Mouse (Mus musculus) E14TG2a.4 (cell line): ENCODE measurements around the gene Cdsn.

Experiments
- H3K27me3 ChIP-seq: 2 replicates; pipeline ENCODE4 v1.6.1; 2014; ENCODE audit warnings: low read length, control low read depth; ENCODE audit not compliant: insufficient read depth
- H3K36me3 ChIP-seq: 2 replicates; pipeline ENCODE4 v1.6.1; 2014; ENCODE audit warnings: low read length, control low read depth; ENCODE audit not compliant: insufficient read depth
- H3K4me1 ChIP-seq: replicated peaks from 2 replicates; pipeline ENCODE4 v1.6.1; 2014; ENCODE audit warnings: low read depth, low read length, control low read depth
- H3K4me3 ChIP-seq: replicated peaks from 2 replicates; pipeline ENCODE4 v1.5.1; 2014; ENCODE audit warnings: mild to moderate bottlenecking, low read length
- H3K9me3 ChIP-seq: 2 replicates; pipeline ENCODE4 v1.6.1; 2014; ENCODE audit warnings: low read length, control low read depth
- CTCF ChIP-seq: conservative IDR thresholded peaks from 2 replicates; pipeline ENCODE4 v1.5.1; 2014; ENCODE audit warnings: low read length
- NANOG ChIP-seq: IDR thresholded peaks from 2 replicates; pipeline ENCODE4 v1.6.1; 2014; ENCODE audit warnings: borderline replicate concordance, low read length, mixed read lengths
- POU5F1 ChIP-seq: IDR thresholded peaks from 2 replicates; pipeline ENCODE4 v1.6.1; 2014; ENCODE audit warnings: low read length, borderline replicate concordance

The Cdsn gene

GRCm38 (mm10) chr17:35554761-35555397 is 3.0 kb downstream of the Cdsn start:
- Histone ChIP-seq H3K9me3 (no peaks in the 10 kb centered on the region), H3K27me3 (no peaks in the 10 kb centered on the region), H3K4me1 (peaks cover 67% of the 10 kb centered on the region), H3K36me3 (peaks cover 17% of the 10 kb centered on the region; the same call in 1 of the 2 replicates), H3K4me3 (peak overlapping the region; percentile 85)
- TF ChIP-seq NANOG (no peak), CTCF (no peak)

GRCm38 (mm10) chr17:35556186-35556765 is 4.3 kb downstream of the Cdsn start:
- Histone ChIP-seq H3K36me3 (peaks cover 17% of the 10 kb centered on the region; the same call in 1 of the 2 replicates), H3K4me1 (peaks cover 54% of the 10 kb centered on the region), H3K4me3 (peak overlapping the region; percentile 85), H3K9me3 (no peaks in the 10 kb centered on the region), H3K27me3 (no peaks in the 10 kb centered on the region)
- TF ChIP-seq NANOG (no peak), CTCF (no peak), POU5F1 (no peak)

- H3K36me3 ChIP-seq = peaks cover 17% of the 10 kb centered on the region; the same call in 1 of the 2 replicates
- no peak overlapping the region for H3K4me3 ChIP-seq
- H3K9me3 ChIP-seq = no peaks in the 10 kb centered on the region
- peaks cover 49% of the 10 kb centered on the region for H3K4me1 ChIP-seq
- peak; percentile 99 for TF ChIP-seq CTCF
- no peak for TF ChIP-seq POU5F1
- H3K27me3 ChIP-seq = no peaks in the 10 kb centered on the region
These were observed 4.9 kb downstream of the Cdsn start for GRCm38 (mm10) chr17:35556812-35557211.

- Histone ChIP-seq H3K4me3 (no peak overlapping the region), H3K9me3 (no peaks in the 10 kb centered on the region), H3K27me3 (no peaks in the 10 kb centered on the region), H3K4me1 (peaks cover 45% of the 10 kb centered on the region), H3K36me3 (peaks cover 17% of the 10 kb centered on the region; the same call in 1 of the 2 replicates)
- TF ChIP-seq CTCF = no peak
- TF ChIP-seq NANOG = no peak
- TF ChIP-seq POU5F1 = no peak
These were observed 5.4 kb downstream of the Cdsn start for GRCm38 (mm10) chr17:35557351-35557750.

- H3K9me3 ChIP-seq = no peaks in the 10 kb centered on the region
- H3K36me3 ChIP-seq = peaks cover 13% of the 10 kb centered on the region; the same call in 1 of the 2 replicates
- no peak for TF ChIP-seq CTCF
- TF ChIP-seq NANOG = no peak
- TF ChIP-seq POU5F1 = no peak
- H3K4me1 ChIP-seq = peaks cover 45% of the 10 kb centered on the region
- no peak overlapping the region for H3K4me3 ChIP-seq
- no peaks in the 10 kb centered on the region for H3K27me3 ChIP-seq
These were observed 6.3 kb downstream of the Cdsn start for GRCm38 (mm10) chr17:35558216-35558615.

- peaks cover 24% of the 10 kb centered on the region for H3K27me3 ChIP-seq
- peak within 1 kb of the TSS; percentile 41 for H3K4me3 ChIP-seq
- peaks cover 26% of the 10 kb centered on the region for H3K4me1 ChIP-seq
- no peak for TF ChIP-seq NANOG
- TF ChIP-seq POU5F1 = no peak
- no peak for TF ChIP-seq CTCF
- no peaks in the 10 kb centered on the region for H3K9me3 ChIP-seq
- no peaks in the 10 kb centered on the region for H3K36me3 ChIP-seq
These were observed 15.2 kb downstream of the Cdsn start, which contains the start of gene 2300002M23Rik for GRCm38 (mm10) chr17:35567150-35567549. 2300002M23Rik (plus strand) TSS chr17:35567450.

- Histone ChIP-seq H3K36me3 (no peaks in the 10 kb centered on the region), H3K27me3 (peaks cover 24% of the 10 kb centered on the region), H3K4me3 (peak overlapping the region; percentile 41), H3K9me3 (no peaks in the 10 kb centered on the region), H3K4me1 (peaks cover 26% of the 10 kb centered on the region)
- TF ChIP-seq POU5F1 (no peak), CTCF (peak; percentile 16; the same call in 1 of the 2 replicates)
These were observed 15.8 kb downstream of the Cdsn start for GRCm38 (mm10) chr17:35567767-35568166.

GRCm38 (mm10) chr17:35569091-35569944 is 17.4 kb downstream of the Cdsn start:
- no peak for TF ChIP-seq POU5F1
- no peak for TF ChIP-seq CTCF
- TF ChIP-seq NANOG = no peak
- no peaks in the 10 kb centered on the region for H3K9me3 ChIP-seq

More at GRCm38 (mm10) chr17:35569091-35569944, 17.4 kb downstream of the Cdsn start:
- no peaks in the 10 kb centered on the region for H3K36me3 ChIP-seq
- H3K4me1 ChIP-seq = peaks cover 26% of the 10 kb centered on the region
- H3K4me3 ChIP-seq = peak overlapping the region; percentile 46
- peaks cover 24% of the 10 kb centered on the region for H3K27me3 ChIP-seq
